Mouse (Mus musculus) ES-Bruce4 (cell line): ENCODE data around the gene Gabrb3.

Experiments used
- CTCF ChIP-seq: IDR thresholded peaks from one replicate; pipeline ENCODE4 v1.8.1; 2011; ENCODE audit warnings: low read depth, low read length
- POLR2A ChIP-seq: IDR thresholded peaks from one replicate; pipeline ENCODE4 v1.8.1; 2011; ENCODE audit warnings: low read length; ENCODE audit not compliant: insufficient read depth

DNA sequence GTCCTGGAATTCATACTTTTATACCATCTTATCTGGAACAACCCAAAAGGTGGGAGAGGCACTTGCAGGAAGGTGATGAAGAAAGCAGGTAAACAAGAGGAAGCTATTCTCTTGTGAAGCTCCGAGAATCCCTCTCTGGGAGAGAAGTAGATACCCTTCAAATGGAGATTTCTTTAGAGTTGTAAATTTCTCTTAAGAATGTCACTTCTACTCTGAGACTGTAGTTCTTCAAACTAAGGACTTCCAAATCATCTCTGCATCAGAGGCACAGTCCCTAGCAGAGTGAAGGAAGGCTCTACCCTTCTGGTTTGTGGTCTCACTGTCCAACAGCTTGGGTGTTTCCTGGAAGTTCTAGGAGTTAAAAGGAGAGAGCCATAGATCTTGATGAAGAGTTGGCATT, 221.3 kb downstream of the Gabrb3 start:
- TF ChIP-seq CTCF (no peak), POLR2A (no peak)
